Mouse (Mus musculus) limb, embryonic 13.5 days (tissue): ENCODE measurements around the gene Aff1. TPM values are rescaled to one million over a fixed set of nuclear protein-coding genes. Genes with fewer than 3 reads are reported as not detected.

Experiments used
- ATAC-seq: fragments of 200-750 bp; cut with Nextera tagmentation; 2 replicates; pipeline ENCODE4 v1.8.0; 2017; ENCODE audit warnings: low read depth, moderate number of reproducible peaks, moderate TSS enrichment; ENCODE audit not compliant: low FRiP score
- H3K27ac ChIP-seq: fragments of 300-500 bp; sonication (generic); 2 replicates; pipeline ENCODE4 v1.5.1; 2015; ENCODE audit warnings: inconsistent platforms, mild to moderate bottlenecking, moderate library complexity
- H3K27me3 ChIP-seq: fragments of 300-500 bp; sonication (generic); 2 replicates; pipeline ENCODE4 v1.6.1; 2015; ENCODE audit warnings: mild to moderate bottlenecking, inconsistent platforms
- H3K36me3 ChIP-seq: fragments of 300-500 bp; sonication (generic); 2 replicates; pipeline ENCODE4 v1.6.1; 2015; ENCODE audit warnings: inconsistent platforms, mild to moderate bottlenecking, moderate library complexity
- H3K4me1 ChIP-seq: fragments of 300-500 bp; sonication (generic); 2 replicates; pipeline ENCODE4 v1.6.1; 2015; ENCODE audit warnings: inconsistent platforms
- H3K4me2 ChIP-seq: fragments of 300-500 bp; sonication (generic); replicated peaks from 2 replicates; pipeline ENCODE4 v1.6.1; 2015; ENCODE audit warnings: inconsistent platforms, mild to moderate bottlenecking, moderate library complexity
- H3K4me3 ChIP-seq: fragments of 300-500 bp; sonication (generic); 2 replicates; pipeline ENCODE4 v1.5.1; 2015; ENCODE audit warnings: moderate library complexity, mild to moderate bottlenecking, inconsistent platforms
- H3K9ac ChIP-seq: fragments of 300-500 bp; sonication (generic); 2 replicates; pipeline ENCODE4 v1.6.1; 2015; ENCODE audit warnings: mild to moderate bottlenecking, inconsistent platforms
- H3K9me3 ChIP-seq: fragments of 300-500 bp; sonication (generic); 2 replicates; pipeline ENCODE4 v1.6.1; 2016; ENCODE audit warnings: inconsistent platforms
- WGBS: fragments of 180-500 bp; shearing (Covaris S2); methylation state at CpG from one replicate; pipeline ENCODE4 v1.1.7; 2015; 5-methylcytosine and 5-hydroxymethylcytosine counted together
- polyA plus RNA-seq: library from polyadenylated mRNA; unstranded; fragments of >200 nt; fragmentation: Nextera tagmentation; extraction: Ambion mirVana; gene quantifications from 2 replicates; pipeline ENCODE4 v1.2.1, GENCODE M21; 2015

Aff1 gene
- polyA plus RNA-seq, 1 experiment from 2014 or later, result 4.1 TPM

- Histone ChIP-seq H3K4me1 (peaks cover 21% of the 10 kb centered on the region), H3K9me3 (no peaks in the 10 kb centered on the region), H3K9ac (no peak overlapping the region), H3K36me3 (peaks cover 54% of the 10 kb centered on the region), H3K4me3 (no peak overlapping the region), H3K27ac (no peak overlapping the region), H3K4me2 (no peak overlapping the region), H3K27me3 (no peaks in the 10 kb centered on the region)
- peak; percentile 31; the same call in 1 of the 2 replicates for ATAC-seq
- WGBS, result 47% methylated on average over 19 of the region's 19 CpGs
These were observed 153.4 kb downstream of the Aff1 start for GRCm38 (mm10) chr5:103845418-103846153.

- peaks cover 21% of the 10 kb centered on the region for H3K4me1 ChIP-seq
- H3K4me2 ChIP-seq, result no peak overlapping the region
- no peak overlapping the region for H3K9ac ChIP-seq
- no peaks in the 10 kb centered on the region for H3K27me3 ChIP-seq
- ATAC-seq, result 0 out of 2 replicates have a peak, but pooled peaks have one; percentile 17
- H3K27ac ChIP-seq, result no peak overlapping the region
- 81% methylated on average over 10 of the region's 10 CpGs for WGBS
- H3K9me3 ChIP-seq, result no peaks in the 10 kb centered on the region
- peaks cover 56% of the 10 kb centered on the region for H3K36me3 ChIP-seq
- no peak overlapping the region for H3K4me3 ChIP-seq
These were observed 154.0 kb downstream of the Aff1 start for GRCm38 (mm10) chr5:103846154-103846551.

GRCm38 (mm10) chr5:103846609-103847008, 154.4 kb downstream of the Aff1 start:
- Histone ChIP-seq H3K4me1 (peaks cover 21% of the 10 kb centered on the region), H3K27me3 (no peaks in the 10 kb centered on the region), H3K4me3 (no peak overlapping the region), H3K27ac (no peak overlapping the region), H3K9me3 (no peaks in the 10 kb centered on the region), H3K4me2 (no peak overlapping the region), H3K9ac (no peak overlapping the region), H3K36me3 (peaks cover 59% of the 10 kb centered on the region)
- ATAC-seq, result no peak
- WGBS, result 44% methylated on average over 5 of the region's 5 CpGs

GRCm38 (mm10) chr5:103848546-103848945, 156.4 kb downstream of the Aff1 start:
- Histone ChIP-seq H3K9me3 (no peaks in the 10 kb centered on the region), H3K36me3 (peaks cover 53% of the 10 kb centered on the region), H3K4me3 (no peak overlapping the region), H3K4me1 (peaks cover 25% of the 10 kb centered on the region), H3K27me3 (no peaks in the 10 kb centered on the region), H3K4me2 (no peak overlapping the region), H3K27ac (no peak overlapping the region), H3K9ac (no peak overlapping the region)
- no peak for ATAC-seq
- WGBS, result 87% methylated on average over 8 of the region's 8 CpGs

GRCm38 (mm10) chr5:103852756-103853549, 160.8 kb downstream of the Aff1 start:
- ATAC-seq, result no peak
- Histone ChIP-seq H3K27me3 (no peaks in the 10 kb centered on the region), H3K4me2 (no peak overlapping the region), H3K36me3 (peaks cover 41% of the 10 kb centered on the region), H3K9me3 (no peaks in the 10 kb centered on the region), H3K27ac (no peak overlapping the region), H3K4me3 (no peak overlapping the region), H3K9ac (no peak overlapping the region), H3K4me1 (peaks cover 8% of the 10 kb centered on the region)
- 67% methylated on average over 4 of the region's 4 CpGs for WGBS

GRCm38 (mm10) chr5:103854041-103854806, 162.1 kb downstream of the Aff1 start:
- 74% methylated on average over 17 of the region's 17 CpGs for WGBS
- Histone ChIP-seq H3K27ac (no peak overlapping the region), H3K27me3 (no peaks in the 10 kb centered on the region), H3K4me3 (no peak overlapping the region), H3K36me3 (peaks cover 29% of the 10 kb centered on the region), H3K4me1 (peaks cover 8% of the 10 kb centered on the region; the same call in 1 of the 2 replicates), H3K9ac (no peak overlapping the region), H3K9me3 (no peaks in the 10 kb centered on the region), H3K4me2 (no peak overlapping the region)
- ATAC-seq, result no peak

- peaks cover 8% of the 10 kb centered on the region; the same call in 1 of the 2 replicates for H3K4me1 ChIP-seq
- WGBS, result 88% methylated on average over 5 of the region's 5 CpGs
- no peak overlapping the region for H3K4me2 ChIP-seq
- H3K27me3 ChIP-seq, result no peaks in the 10 kb centered on the region
- H3K9me3 ChIP-seq, result no peaks in the 10 kb centered on the region
- H3K36me3 ChIP-seq, result peaks cover 23% of the 10 kb centered on the region
- ATAC-seq, result no peak
- no peak overlapping the region for H3K27ac ChIP-seq
- no peak overlapping the region for H3K9ac ChIP-seq
- H3K4me3 ChIP-seq, result no peak overlapping the region
These were observed 162.6 kb downstream of the Aff1 start for GRCm38 (mm10) chr5:103854807-103855194.

GRCm38 (mm10) chr5:103855483-103856211, 163.5 kb downstream of the Aff1 start:
- 78% methylated on average over 14 of the region's 14 CpGs for WGBS
- H3K4me3 ChIP-seq, result no peak overlapping the region
- H3K4me1 ChIP-seq, result peaks cover 8% of the 10 kb centered on the region; the same call in 1 of the 2 replicates
- peaks cover 18% of the 10 kb centered on the region for H3K36me3 ChIP-seq
- H3K9me3 ChIP-seq, result no peaks in the 10 kb centered on the region
- no peaks in the 10 kb centered on the region for H3K27me3 ChIP-seq
- H3K27ac ChIP-seq, result no peak overlapping the region
- ATAC-seq, result peak; percentile 30
- H3K9ac ChIP-seq, result no peak overlapping the region
- H3K4me2 ChIP-seq, result no peak overlapping the region

GRCm38 (mm10) chr5:103856286-103857009, 164.3 kb downstream of the Aff1 start:
- no peak overlapping the region for H3K27ac ChIP-seq
- H3K9me3 ChIP-seq, result no peaks in the 10 kb centered on the region
- peaks cover 8% of the 10 kb centered on the region; the same call in 1 of the 2 replicates for H3K4me1 ChIP-seq
- H3K36me3 ChIP-seq, result peaks cover 11% of the 10 kb centered on the region
- H3K4me2 ChIP-seq, result no peak overlapping the region
- ATAC-seq, result peak; percentile 73; the same call in 1 of the 2 replicates
- whole genome bisulfite sequencing, result 61% methylated on average over 5 of the region's 5 CpGs
- H3K4me3 ChIP-seq, result no peak overlapping the region
- H3K9ac ChIP-seq, result no peak overlapping the region
- H3K27me3 ChIP-seq, result no peaks in the 10 kb centered on the region

GRCm38 (mm10) chr5:103857151-103857550, 165.0 kb downstream of the Aff1 start:
- H3K27ac ChIP-seq, result no peak overlapping the region
- WGBS, result 81% methylated on average over 2 of the region's 2 CpGs
- H3K27me3 ChIP-seq, result no peaks in the 10 kb centered on the region
- no peak for ATAC-seq
- H3K9ac ChIP-seq, result no peak overlapping the region
- no peaks in the 10 kb centered on the region for H3K9me3 ChIP-seq
- H3K4me3 ChIP-seq, result no peak overlapping the region
- H3K4me2 ChIP-seq, result no peak overlapping the region
- 0 out of 2 replicates have a peak, but pooled peaks cover 4% of the 10 kb centered on the region for H3K36me3 ChIP-seq
- peaks cover 8% of the 10 kb centered on the region; the same call in 1 of the 2 replicates for H3K4me1 ChIP-seq

GRCm38 (mm10) chr5:103860622-103861021, 168.4 kb downstream of the Aff1 start:
- ATAC-seq, result no peak
- Histone ChIP-seq H3K4me2 (no peak overlapping the region), H3K36me3 (peaks cover 4% of the 10 kb centered on the region; the same call in 1 of the 2 replicates), H3K27me3 (no peaks in the 10 kb centered on the region), H3K4me1 (peaks cover 5% of the 10 kb centered on the region), H3K27ac (no peak overlapping the region), H3K9ac (no peak overlapping the region), H3K9me3 (no peaks in the 10 kb centered on the region), H3K4me3 (no peak overlapping the region)
- 92% methylated on average over 11 of the region's 11 CpGs for WGBS
